Mouse (Mus musculus) induced T-regulatory cell, adult 2 months (primary cell): ENCODE data around the gene Smoc2.
A peak's percentile ranks its signal among the peaks of the same experiment; 100 is the strongest.

ENCODE experiments used
- DNase-seq: peaks from one replicate; pipeline ENCODE4 v3.0.0-alpha.2; 2012; ENCODE audit warnings: low read depth

The Smoc2 gene

GRCm38 (mm10) chr17:14279177-14279965, at the start of gene Smoc2:
TSS of gene Smoc2 (plus strand) at chr17:14279506.
- DNase-seq = no peak

- no peak for DNase-seq
Measured at GRCm38 (mm10) chr17:14230698-14231430, 48.4 kb upstream of the Smoc2 start.

- DNase-seq = peak; percentile 12
Measured at GRCm38 (mm10) chr17:14232629-14233028, 46.7 kb upstream of the Smoc2 start.

GRCm38 (mm10) chr17:14233658-14234057, 45.6 kb upstream of the Smoc2 start:
- no peak for DNase-seq

- no peak for DNase-seq
Measured at GRCm38 (mm10) chr17:14234774-14235389, 44.4 kb upstream of the Smoc2 start.

- DNase-seq = no peak
Measured at GRCm38 (mm10) chr17:14237134-14237533, 42.2 kb upstream of the Smoc2 start.

- no peak for DNase-seq
Measured at GRCm38 (mm10) chr17:14239960-14240359, 39.3 kb upstream of the Smoc2 start.

- no peak for DNase-seq
Measured at GRCm38 (mm10) chr17:14242634-14243033, 36.7 kb upstream of the Smoc2 start.

GRCm38 (mm10) chr17:14244195-14244965, 34.9 kb upstream of the Smoc2 start:
- no peak for DNase-seq

- DNase-seq = no peak
Measured at GRCm38 (mm10) chr17:14246266-14246665, 33.0 kb upstream of the Smoc2 start.

- no peak for DNase-seq
Measured at GRCm38 (mm10) chr17:14247931-14248330, 31.4 kb upstream of the Smoc2 start.

- DNase-seq = no peak
Measured at GRCm38 (mm10) chr17:14249595-14249994, 29.7 kb upstream of the Smoc2 start.

GRCm38 (mm10) chr17:14250401-14250800, 28.9 kb upstream of the Smoc2 start:
- no peak for DNase-seq

- no peak for DNase-seq
Measured at GRCm38 (mm10) chr17:14252456-14252855, 26.9 kb upstream of the Smoc2 start.

- no peak for DNase-seq
Measured at GRCm38 (mm10) chr17:14254616-14255015, 24.7 kb upstream of the Smoc2 start.

- DNase-seq = no peak
Measured at GRCm38 (mm10) chr17:14257799-14258520, 21.3 kb upstream of the Smoc2 start.

GRCm38 (mm10) chr17:14258906-14259305, 20.4 kb upstream of the Smoc2 start:
- no peak for DNase-seq

- no peak for DNase-seq
Measured at GRCm38 (mm10) chr17:14260966-14261365, 18.3 kb upstream of the Smoc2 start.

- no peak for DNase-seq
Measured at GRCm38 (mm10) chr17:14262217-14262616, 17.1 kb upstream of the Smoc2 start.

- DNase-seq = no peak
Measured at GRCm38 (mm10) chr17:14268001-14268400, 11.3 kb upstream of the Smoc2 start.

GRCm38 (mm10) chr17:14273386-14273785, 5.9 kb upstream of the Smoc2 start:
- no peak for DNase-seq
